Mouse (Mus musculus): ENCODE results near the gene Hist1h1a. TPM values are rescaled to one million over a fixed set of nuclear protein-coding genes. Genes with fewer than 3 reads are reported as not detected.

Gene Hist1h1a
- polyA plus RNA-seq, 1 experiment from 2014 or later: 4.3 TPM

- Histone ChIP-seq H3K9ac (no peak overlapping the region), H3K4me2 (no peak overlapping the region), H3K4me3 (replicated peaks) (no peak overlapping the region), H3K4me1 (replicated peaks) (no peaks in the 10 kb centered on the region), H3K27me3 (no peaks in the 10 kb centered on the region), H3K9me3 (replicated peaks) (no peaks in the 10 kb centered on the region), H3K27ac (replicated peaks) (no peak overlapping the region), H3K36me3 (replicated peaks) (no peaks in the 10 kb centered on the region)
- WGBS (ENCODE audit: insufficient replicate concordance): 37% methylated on average over 2 of the region's 2 CpGs
- no peak for ATAC-seq (ENCODE audit: insufficient read depth)
These were observed 29.1 kb downstream of the Hist1h1a start for GRCm38 (mm10) chr13:23792520-23792919.

- 0 out of 2 replicates have a peak, but pooled peaks cover 4% of the 10 kb centered on the region for H3K4me1 ChIP-seq (replicated peaks)
- ATAC-seq (ENCODE audit: insufficient read depth): no peak
- H3K9me3 ChIP-seq (replicated peaks): no peaks in the 10 kb centered on the region
- WGBS (ENCODE audit: insufficient replicate concordance): 11% methylated on average over 5 of the region's 5 CpGs
- H3K36me3 ChIP-seq (replicated peaks): no peaks in the 10 kb centered on the region
- no peak overlapping the region for H3K9ac ChIP-seq
- no peak overlapping the region for H3K4me2 ChIP-seq
- no peaks in the 10 kb centered on the region for H3K27me3 ChIP-seq
- no peak overlapping the region for H3K4me3 ChIP-seq (replicated peaks)
- no peak overlapping the region for H3K27ac ChIP-seq (replicated peaks)
These were observed 35.9 kb downstream of the Hist1h1a start for GRCm38 (mm10) chr13:23799405-23799804.

GRCm38 (mm10) chr13:23804532-23804931 lies 41.1 kb downstream of the Hist1h1a start:
- 0 out of 2 replicates have a peak, but pooled peaks cover 5% of the 10 kb centered on the region for H3K4me1 ChIP-seq (replicated peaks)
- H3K4me2 ChIP-seq: no peak overlapping the region
- no peaks in the 10 kb centered on the region for H3K9me3 ChIP-seq (replicated peaks)
- no peak overlapping the region for H3K27ac ChIP-seq (replicated peaks)
- H3K36me3 ChIP-seq (replicated peaks): no peaks in the 10 kb centered on the region
- 47% methylated on average over 2 of the region's 2 CpGs for WGBS (ENCODE audit: insufficient replicate concordance)
- H3K27me3 ChIP-seq: no peaks in the 10 kb centered on the region
- peak; percentile 51; the same call in 1 of the 2 replicates for ATAC-seq (ENCODE audit: insufficient read depth)
- H3K9ac ChIP-seq: no peak overlapping the region
- no peak overlapping the region for H3K4me3 ChIP-seq (replicated peaks)

GRCm38 (mm10) chr13:23806422-23807052 lies 43.1 kb downstream of the Hist1h1a start, which contains the start of gene Slc17a2:
Gene Slc17a2 (plus strand): TSS chr13:23806993.
- Histone ChIP-seq H3K27me3 (no peaks in the 10 kb centered on the region), H3K4me2 (peak within 1 kb of the TSS; percentile 25; the same call in 1 of the 2 replicates), H3K4me1 (replicated peaks) (0 out of 2 replicates have a peak, but pooled peaks cover 5% of the 10 kb centered on the region), H3K9ac (no peak within 1 kb of the TSS), H3K36me3 (replicated peaks) (no peaks in the 10 kb centered on the region), H3K27ac (replicated peaks) (peak within 1 kb of the TSS; percentile 38; the same call in 1 of the 2 replicates), H3K4me3 (replicated peaks) (no peak within 1 kb of the TSS), H3K9me3 (replicated peaks) (no peaks in the 10 kb centered on the region)
- ATAC-seq (ENCODE audit: insufficient read depth): peak; percentile 62
- WGBS (ENCODE audit: insufficient replicate concordance): 60% methylated on average over 15 of the region's 15 CpGs

Small RNA genes lying within 50 kb of the gene (microRNA-seq; reads per million reads assigned to microRNA genes)
- gene Gm44314 (not detected), gene Gm44484 (not detected)

Other genes with a start within 250 kb of the Hist1h1a start
- gene Hist1h4h, start 232.6 kb upstream of the Hist1h1a start, polyA plus RNA-seq (2015; fragmentation: Nextera tagmentation; extraction: Ambion mirVana): 4.6 and 7.0 TPM in 2 replicates
- gene Hist1h2af, start 229.8 kb upstream of the Hist1h1a start, polyA plus RNA-seq (2015; fragmentation: Nextera tagmentation; extraction: Ambion mirVana): 8.3 and 9.7 TPM in 2 replicates
- 9.4 and 11.7 TPM in 2 replicates for gene Hist1h3g, start 228.2 kb upstream of the Hist1h1a start, polyA plus RNA-seq (2015; fragmentation: Nextera tagmentation; extraction: Ambion mirVana)
- 1.5 and 1.6 TPM in 2 replicates for gene Hist1h2bh, start 220.3 kb upstream of the Hist1h1a start, polyA plus RNA-seq (2015; fragmentation: Nextera tagmentation; extraction: Ambion mirVana)
- 0.99 and 1.4 TPM in 2 replicates for gene Hist1h3f, start 219.6 kb upstream of the Hist1h1a start, polyA plus RNA-seq (2015; fragmentation: Nextera tagmentation; extraction: Ambion mirVana)
- gene Hist1h4f, start 212.0 kb upstream of the Hist1h1a start, polyA plus RNA-seq (2015; fragmentation: Nextera tagmentation; extraction: Ambion mirVana): 1.4 and 2.5 TPM in 2 replicates
- 1.1 TPM in 2 replicates for gene Hist1h1d, start 210.4 kb upstream of the Hist1h1a start, polyA plus RNA-seq (2015; fragmentation: Nextera tagmentation; extraction: Ambion mirVana)
- 2.7 and 4.4 TPM in 2 replicates for gene Hist1h3e, start 201.3 kb upstream of the Hist1h1a start, polyA plus RNA-seq (2015; fragmentation: Nextera tagmentation; extraction: Ambion mirVana)
- 75.0 and 100 TPM in 2 replicates for gene Hist1h2ae, start 192.4 kb upstream of the Hist1h1a start, polyA plus RNA-seq (2015; fragmentation: Nextera tagmentation; extraction: Ambion mirVana)
- gene Hist1h2bg, start 192.3 kb upstream of the Hist1h1a start, polyA plus RNA-seq (2015; fragmentation: Nextera tagmentation; extraction: Ambion mirVana): 10.0 and 11.6 TPM in 2 replicates
- 4.0 and 6.7 TPM in 2 replicates for gene Hist1h2bf, start 189.5 kb upstream of the Hist1h1a start, polyA plus RNA-seq (2015; fragmentation: Nextera tagmentation; extraction: Ambion mirVana)
- gene Hist1h2ad, start 189.3 kb upstream of the Hist1h1a start, polyA plus RNA-seq (2015; fragmentation: Nextera tagmentation; extraction: Ambion mirVana): 3.6 and 4.1 TPM in 2 replicates
- 6.0 and 7.4 TPM in 2 replicates for gene Hist1h3d, start 187.9 kb upstream of the Hist1h1a start, polyA plus RNA-seq (2015; fragmentation: Nextera tagmentation; extraction: Ambion mirVana)
- gene Hist1h4d, start 182.1 kb upstream of the Hist1h1a start, polyA plus RNA-seq (2015; fragmentation: Nextera tagmentation; extraction: Ambion mirVana): 125 and 146 TPM in 2 replicates
- 1.8 and 1.9 TPM in 2 replicates for gene Hist1h2be, start 142.5 kb upstream of the Hist1h1a start, polyA plus RNA-seq (2015; fragmentation: Nextera tagmentation; extraction: Ambion mirVana)
- 24.7 and 26.6 TPM in 2 replicates for gene Hist1h1e, start 141.1 kb upstream of the Hist1h1a start, polyA plus RNA-seq (2015; fragmentation: Nextera tagmentation; extraction: Ambion mirVana)
- gene Hist1h2ac, start 79.7 kb upstream of the Hist1h1a start, polyA plus RNA-seq (2015; fragmentation: Nextera tagmentation; extraction: Ambion mirVana): 1.2 and 1.4 TPM in 2 replicates
- 136 and 151 TPM in 2 replicates for gene Hist1h2bc, start 79.5 kb upstream of the Hist1h1a start, polyA plus RNA-seq (2015; fragmentation: Nextera tagmentation; extraction: Ambion mirVana)
- 0.17 TPM in 1 of 2 replicates, not detected in the other for gene Hist1h1t, start 67.9 kb upstream of the Hist1h1a start, polyA plus RNA-seq (2015; fragmentation: Nextera tagmentation; extraction: Ambion mirVana)
- gene Hist1h4c, start 65.2 kb upstream of the Hist1h1a start, polyA plus RNA-seq (2015; fragmentation: Nextera tagmentation; extraction: Ambion mirVana): 7.3 and 8.8 TPM in 2 replicates
- gene Hfe, start 52.8 kb upstream of the Hist1h1a start, polyA plus RNA-seq (2015; fragmentation: Nextera tagmentation; extraction: Ambion mirVana): 13.6 and 16.4 TPM in 2 replicates
- 81.0 and 85.5 TPM in 2 replicates for gene Hist1h1c, start 24.9 kb upstream of the Hist1h1a start, polyA plus RNA-seq (2015; fragmentation: Nextera tagmentation; extraction: Ambion mirVana)
- gene Hist1h3c, start 18.1 kb upstream of the Hist1h1a start, polyA plus RNA-seq (2015; fragmentation: Nextera tagmentation; extraction: Ambion mirVana): 6.4 and 7.3 TPM in 2 replicates
- gene Hist1h2bb, start 16.9 kb upstream of the Hist1h1a start, polyA plus RNA-seq (2015; fragmentation: Nextera tagmentation; extraction: Ambion mirVana): 5.6 and 5.7 TPM in 2 replicates
- 60.0 and 64.5 TPM in 2 replicates for gene Hist1h2ab, start 12.5 kb upstream of the Hist1h1a start, polyA plus RNA-seq (2015; fragmentation: Nextera tagmentation; extraction: Ambion mirVana)
- gene Hist1h3b, start 11.4 kb upstream of the Hist1h1a start, polyA plus RNA-seq (2015; fragmentation: Nextera tagmentation; extraction: Ambion mirVana): 13.6 and 15.4 TPM in 2 replicates
- gene Hist1h4b, start 6.7 kb upstream of the Hist1h1a start, polyA plus RNA-seq (2015; fragmentation: Nextera tagmentation; extraction: Ambion mirVana): 2.7 and 4.1 TPM in 2 replicates
- gene Hist1h4a, start 2.4 kb upstream of the Hist1h1a start, polyA plus RNA-seq (2015; fragmentation: Nextera tagmentation; extraction: Ambion mirVana): 0.40 TPM in 1 of 2 replicates, not detected in the other
- gene Hist1h3a, start 1.3 kb upstream of the Hist1h1a start, polyA plus RNA-seq (2015; fragmentation: Nextera tagmentation; extraction: Ambion mirVana): 6.4 and 7.6 TPM in 2 replicates
- not detected in 2 replicates for gene Trim38, start 6.2 kb downstream of the Hist1h1a start, polyA plus RNA-seq (2015; fragmentation: Nextera tagmentation; extraction: Ambion mirVana)
- gene Slc17a2, start 43.3 kb downstream of the Hist1h1a start, polyA plus RNA-seq (2015; fragmentation: Nextera tagmentation; extraction: Ambion mirVana): 1.5 and 1.8 TPM in 2 replicates
- gene Slc17a3, start 75.8 kb downstream of the Hist1h1a start, polyA plus RNA-seq (2015; fragmentation: Nextera tagmentation; extraction: Ambion mirVana): 6.5 and 7.5 TPM in 2 replicates
- 0.32 and 0.59 TPM in 2 replicates for gene Slc17a1, start 104.1 kb downstream of the Hist1h1a start, polyA plus RNA-seq (2015; fragmentation: Nextera tagmentation; extraction: Ambion mirVana)
- gene Slc17a4, start 151.3 kb downstream of the Hist1h1a start, polyA plus RNA-seq (2015; fragmentation: Nextera tagmentation; extraction: Ambion mirVana): 0.09 and 0.24 TPM in 2 replicates
- not detected in 2 replicates for gene Hist1h2ba, start 170.5 kb downstream of the Hist1h1a start, polyA plus RNA-seq (2015; fragmentation: Nextera tagmentation; extraction: Ambion mirVana)
- not detected in 2 replicates for gene Hist1h2aa, start 170.8 kb downstream of the Hist1h1a start, polyA plus RNA-seq (2015; fragmentation: Nextera tagmentation; extraction: Ambion mirVana)
- gene Scgn, start 227.5 kb downstream of the Hist1h1a start, polyA plus RNA-seq (2015; fragmentation: Nextera tagmentation; extraction: Ambion mirVana): not detected in 2 replicates